Mouse (Mus musculus): ENCODE results near the gene Olfr1344. TPM values are rescaled to one million over a fixed set of nuclear protein-coding genes. Genes with fewer than 3 reads are reported as not detected.
"Not testable (repeated sequence)": the region's sequence is repeated elsewhere in the genome, so short reads cannot be mapped to it uniquely, and the experiment has no call there.

Gene Olfr1344
- polyA plus RNA-seq, 1 experiment, result not detected

GRCm38 (mm10) chr7:6456399-6456798 is 17.9 kb downstream of the Olfr1344 start:
- no peak for DNase-seq (ENCODE audit: low read depth in 1 of 2, low spot score in 2 of 2)
- Histone ChIP-seq H3K36me3 (ENCODE audit: control insufficient read depth, insufficient read depth, low read length) (no peaks in the 10 kb centered on the region), H3K4me3 (ENCODE audit: extremely low read depth, insufficient read depth, insufficient read length) (no peak overlapping the region), H3K27ac (ENCODE audit: insufficient read depth, low read length) (no peak overlapping the region), H3K27me3 (ENCODE audit: control insufficient read depth, insufficient read depth, low read length) (no peaks in the 10 kb centered on the region), H3K4me1 (ENCODE audit: control insufficient read depth, insufficient read depth, insufficient read length) (no peaks in the 10 kb centered on the region)
- 50% methylated on average over 3 of the region's 3 CpGs for WGBS
- TF ChIP-seq POLR2A (IDR thresholded peaks at IDR 0.05; ENCODE audit: low read depth, low read length) (no peak), CTCF (IDR thresholded peaks at IDR 0.05; ENCODE audit: extremely low read depth, insufficient read depth, insufficient read length, insufficient replicate concordance) (no peak)

DNA sequence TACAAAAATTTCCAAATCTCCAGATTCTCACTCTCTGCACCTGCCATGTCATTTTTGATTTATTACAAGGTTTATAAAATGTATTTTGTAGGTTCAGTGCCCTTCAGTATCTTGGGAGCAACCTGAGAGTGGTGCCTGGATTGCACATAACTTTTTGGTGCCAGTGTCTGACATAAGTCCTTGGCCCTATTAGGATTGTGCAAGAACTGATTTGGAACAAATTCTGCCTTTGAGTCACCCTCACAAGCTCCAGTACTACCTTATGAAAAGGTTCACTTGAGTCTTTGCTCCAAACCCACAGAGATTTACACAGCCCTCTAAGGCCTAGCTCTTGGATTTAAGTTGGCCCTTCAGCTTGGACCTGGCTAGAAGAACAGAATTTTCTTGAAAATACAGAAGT is 28.5 kb downstream of the Olfr1344 start, which contains the start of gene Olfr1346:
Gene Olfr1346, plus strand, starts transcription at position 151 of the 400 bp plus-strand sequence.
- H3K4me1 ChIP-seq (ENCODE audit: control insufficient read depth, insufficient read depth, insufficient read length), result no peaks in the 10 kb centered on the region
- TF ChIP-seq POLR2A (IDR thresholded peaks at IDR 0.05; ENCODE audit: low read depth, low read length), result no peak
- H3K27me3 ChIP-seq (ENCODE audit: control insufficient read depth, insufficient read depth, low read length), result no peaks in the 10 kb centered on the region
- no peak within 1 kb of the TSS for H3K27ac ChIP-seq (ENCODE audit: insufficient read depth, low read length)
- no peaks in the 10 kb centered on the region for H3K36me3 ChIP-seq (ENCODE audit: control insufficient read depth, insufficient read depth, low read length)
- no peak within 1 kb of the TSS for H3K4me3 ChIP-seq (ENCODE audit: extremely low read depth, insufficient read depth, insufficient read length)
- no peak for DNase-seq (ENCODE audit: low read depth in 1 of 2, low spot score in 2 of 2)

- whole genome bisulfite sequencing, result 84% methylated on average over 2 of the region's 2 CpGs
- H3K27me3 ChIP-seq (ENCODE audit: control insufficient read depth, insufficient read depth, low read length); H3K27ac ChIP-seq (ENCODE audit: insufficient read depth, low read length); H3K4me3 ChIP-seq (ENCODE audit: extremely low read depth, insufficient read depth, insufficient read length); DNase-seq (ENCODE audit: low read depth in 1 of 2, low spot score in 2 of 2); H3K36me3 ChIP-seq (ENCODE audit: control insufficient read depth, insufficient read depth, low read length); H3K4me1 ChIP-seq (ENCODE audit: control insufficient read depth, insufficient read depth, insufficient read length): not testable (repeated sequence)
Observed at GRCm38 (mm10) chr7:6477633-6478032, 39.1 kb downstream of the Olfr1344 start.

GRCm38 (mm10) chr7:6486841-6487240 is 48.4 kb downstream of the Olfr1344 start, which contains the start of gene Olfr5:
Gene Olfr5, minus strand, starts transcription at chr7:6486941.
- Histone ChIP-seq H3K4me3 (ENCODE audit: extremely low read depth, insufficient read depth, insufficient read length) (no peak within 1 kb of the TSS), H3K27me3 (ENCODE audit: control insufficient read depth, insufficient read depth, low read length) (no peaks in the 10 kb centered on the region), H3K4me1 (ENCODE audit: control insufficient read depth, insufficient read depth, insufficient read length) (no peaks in the 10 kb centered on the region), H3K36me3 (ENCODE audit: control insufficient read depth, insufficient read depth, low read length) (no peaks in the 10 kb centered on the region), H3K27ac (ENCODE audit: insufficient read depth, low read length) (no peak within 1 kb of the TSS)
- DNase-seq (ENCODE audit: low read depth in 1 of 2, low spot score in 2 of 2), result no peak
- 16% methylated on average over 2 of the region's 2 CpGs for WGBS
- TF ChIP-seq POLR2A (IDR thresholded peaks at IDR 0.05; ENCODE audit: low read depth, low read length) (no peak), CTCF (IDR thresholded peaks at IDR 0.05; ENCODE audit: extremely low read depth, insufficient read depth, insufficient read length, insufficient replicate concordance) (no peak)

Other genes starting within 250 kb of the Olfr1344 start
- not detected in 2 replicates for gene Galp, start 241.6 kb upstream of the Olfr1344 start, polyA plus RNA-seq (2012; rRNA removed)
- gene Zscan5b, start 216.4 kb upstream of the Olfr1344 start, polyA plus RNA-seq (2012; rRNA removed), result not detected in 2 replicates
- gene Epp13, start 186.0 kb upstream of the Olfr1344 start, polyA plus RNA-seq (2012; rRNA removed), result not detected in 2 replicates
- gene Zfp667, start 152.1 kb upstream of the Olfr1344 start, polyA plus RNA-seq (2012; rRNA removed), result 0.35 and 0.44 TPM in 2 replicates
- gene Zfp583, start 107.4 kb upstream of the Olfr1344 start, polyA plus RNA-seq (2012; rRNA removed), result 0.56 and 0.77 TPM in 2 replicates
- gene Gm3854, start 94.9 kb upstream of the Olfr1344 start, polyA plus RNA-seq (2012; rRNA removed), result 0.02 and 0.08 TPM in 2 replicates
- gene Zfp78, start 75.4 kb upstream of the Olfr1344 start, polyA plus RNA-seq (2012; rRNA removed), result 0.13 and 0.29 TPM in 2 replicates
- gene Zfp28, start 55.4 kb upstream of the Olfr1344 start, polyA plus RNA-seq (2012; rRNA removed), result 1.3 and 1.4 TPM in 2 replicates
- gene Smim17, start 40.0 kb upstream of the Olfr1344 start, polyA plus RNA-seq (2012; rRNA removed), result not detected in 2 replicates
- not detected in 2 replicates for gene Gm20715, start 28.4 kb upstream of the Olfr1344 start, polyA plus RNA-seq (2012; rRNA removed)
- gene Olfr1336, start 17.5 kb downstream of the Olfr1344 start, polyA plus RNA-seq (2012; rRNA removed), result not detected in 2 replicates
- not detected in 2 replicates for gene Olfr1346, start 28.4 kb downstream of the Olfr1344 start, polyA plus RNA-seq (2012; rRNA removed)
- not detected in 2 replicates for gene Olfr5, start 48.3 kb downstream of the Olfr1344 start, polyA plus RNA-seq (2012; rRNA removed)
- gene Olfr1347, start 61.1 kb downstream of the Olfr1344 start, polyA plus RNA-seq (2012; rRNA removed), result not detected in 2 replicates
- gene Olfr1348, start 70.1 kb downstream of the Olfr1344 start, polyA plus RNA-seq (2012; rRNA removed), result not detected in 2 replicates
- not detected in 2 replicates for gene Olfr1349, start 84.3 kb downstream of the Olfr1344 start, polyA plus RNA-seq (2012; rRNA removed)
- gene Olfr1350, start 126.2 kb downstream of the Olfr1344 start, polyA plus RNA-seq (2012; rRNA removed), result not detected in 2 replicates

Measured in spleen, adult 2 months (tissue).